Mouse (Mus musculus) CH12.LX (cell line): ENCODE measurements at regions not wholly inside any gene's neighbourhood (a gene's known extent, or its start where the extent isn't known, plus 50 kb on each side); places are given as distances from the start of the nearest gene placed in this dataset.

Experiments
- DNase-seq: peaks from one replicate; pipeline ENCODE4 v3.0.0-alpha.2; 2013; ENCODE audit errors: extremely low read depth
- H3K27ac ChIP-seq: 2 replicates; pipeline ENCODE4 v1.5.1; 2012; ENCODE audit warnings: low read depth, mild to moderate bottlenecking, control low read depth, moderate library complexity; ENCODE audit not compliant: insufficient read depth
- H3K27me3 ChIP-seq: replicated peaks from 2 replicates; pipeline ENCODE3; 2012; ENCODE audit warnings: inconsistent platforms
- H3K36me3 ChIP-seq, 2 experiments: replicated peaks in 1 of 2; 2 replicates each; pipeline versions ENCODE3 to v1.6.1; 2012; ENCODE audit warnings: inconsistent platforms in 1 of 2, low read length in 1 of 2, mild to moderate bottlenecking in 1 of 2, mixed read lengths in 1 of 2, moderate library complexity in 1 of 2; ENCODE audit not compliant: control insufficient read depth in 1 of 2, insufficient read depth in 1 of 2
- H3K4me1 ChIP-seq, 2 experiments: 2 replicates each; pipeline ENCODE4 v1.6.1; 2012; ENCODE audit warnings: inconsistent platforms in 1 of 2, moderate library complexity in 1 of 2; ENCODE audit not compliant: insufficient read depth in 2 of 2, control insufficient read depth in 1 of 2
- H3K4me2 ChIP-seq: 2 replicates; pipeline ENCODE4 v1.6.1; 2012; ENCODE audit warnings: low read depth, mild to moderate bottlenecking, control low read depth; ENCODE audit not compliant: poor library complexity, insufficient read depth, severe bottlenecking
- H3K4me3 ChIP-seq, 3 experiments: fragments of 150-350 bp in 1 of 3; sonication (generic) in 1 of 3; replicated peaks in 1 of 3; 2 replicates each; pipeline versions ENCODE3 to v1.5.1; 2011 to 2012; ENCODE audit warnings: low read depth in 2 of 3, low read length in 2 of 3, mild to moderate bottlenecking in 2 of 3, moderate library complexity in 2 of 3, control low read depth in 1 of 3, improper control_type of control experiment in 1 of 3, inconsistent platforms in 1 of 3, mixed read lengths in 1 of 3; ENCODE audit not compliant: poor library complexity in 1 of 3
- H3K79me2 ChIP-seq: replicated peaks from 2 replicates; pipeline ENCODE4 v1.6.1; 2012; ENCODE audit warnings: mild to moderate bottlenecking, moderate library complexity; ENCODE audit not compliant: control insufficient read depth, poor library complexity, insufficient read depth, severe bottlenecking; ENCODE audit errors: extremely low read depth
- H3K9ac ChIP-seq: 2 replicates; pipeline ENCODE4 v1.6.1; 2012; ENCODE audit warnings: low read depth, mild to moderate bottlenecking, control low read depth, moderate library complexity; ENCODE audit not compliant: insufficient read depth
- H3K9me3 ChIP-seq: replicated peaks from 2 replicates; pipeline ENCODE3; 2012; ENCODE audit warnings: low read length, inconsistent platforms, mixed read lengths
- BHLHE40 ChIP-seq: IDR thresholded peaks from 2 replicates; pipeline ENCODE4 v1.6.1; 2011; ENCODE audit warnings: mild to moderate bottlenecking, low read depth, low read length, improper control_type of control experiment
- CHD1 ChIP-seq: IDR thresholded peaks from 2 replicates; pipeline ENCODE4 v1.6.1; 2012; ENCODE audit warnings: low read depth, low read length, improper control_type of control experiment, inconsistent platforms
- CHD2 ChIP-seq: IDR thresholded peaks from 2 replicates; pipeline ENCODE4 v1.6.1; 2011; ENCODE audit warnings: low read length, improper control_type of control experiment
- EP300 ChIP-seq: IDR thresholded peaks from 2 replicates; pipeline ENCODE4 v1.6.1; 2011; ENCODE audit warnings: low read length, improper control_type of control experiment
- GABPA ChIP-seq: IDR thresholded peaks from 2 replicates; pipeline ENCODE4 v1.6.1; 2012; ENCODE audit warnings: low read depth, low read length, improper control_type of control experiment, inconsistent platforms; ENCODE audit not compliant: insufficient replicate concordance
- HCFC1 ChIP-seq: IDR thresholded peaks from 2 replicates; pipeline ENCODE4 v1.6.1; 2012; ENCODE audit warnings: low read depth, mild to moderate bottlenecking, inconsistent platforms, low read length, improper control_type of control experiment
- JUN ChIP-seq: IDR thresholded peaks from 2 replicates; pipeline ENCODE4 v1.6.1; 2011; ENCODE audit warnings: low read depth, mild to moderate bottlenecking, low read length, improper control_type of control experiment, moderate library complexity; ENCODE audit not compliant: insufficient read depth
- JUND ChIP-seq: conservative IDR thresholded peaks from 2 replicates; pipeline ENCODE4 v1.6.1; 2011; ENCODE audit warnings: low read depth, low read length, improper control_type of control experiment
- MAX ChIP-seq: IDR thresholded peaks from 2 replicates; pipeline ENCODE4 v1.6.1; 2011; ENCODE audit warnings: low read length, improper control_type of control experiment
- MAZ ChIP-seq: IDR thresholded peaks from 2 replicates; pipeline ENCODE4 v1.6.1; 2012; ENCODE audit warnings: low read depth, mild to moderate bottlenecking, inconsistent platforms, low read length, improper control_type of control experiment, moderate library complexity
- MXI1 ChIP-seq: IDR thresholded peaks from 2 replicates; pipeline ENCODE4 v1.6.1; 2011; ENCODE audit warnings: mild to moderate bottlenecking, low read depth, low read length, improper control_type of control experiment
- NRF1 ChIP-seq: IDR thresholded peaks from 2 replicates; pipeline ENCODE4 v1.6.1; 2014; ENCODE audit warnings: low read depth, mild to moderate bottlenecking, inconsistent platforms, low read length, improper control_type of control experiment, moderate library complexity
- POLR2A ChIP-seq: IDR thresholded peaks from 2 replicates; pipeline ENCODE4 v1.6.1; 2011; ENCODE audit warnings: low read depth, mild to moderate bottlenecking, improper control_type of control experiment, low read length
- SIN3A ChIP-seq: IDR thresholded peaks from 2 replicates; pipeline ENCODE4 v1.6.1; 2012; ENCODE audit warnings: low read length, improper control_type of control experiment, inconsistent platforms
- SMC3 ChIP-seq: IDR thresholded peaks from 2 replicates; pipeline ENCODE4 v1.6.1; 2011; ENCODE audit warnings: low read depth, low read length, improper control_type of control experiment
- UBTF ChIP-seq: IDR thresholded peaks from 2 replicates; pipeline ENCODE4 v1.6.1; 2012; ENCODE audit warnings: low read depth, mild to moderate bottlenecking, inconsistent platforms, low read length, improper control_type of control experiment, moderate library complexity
- ZKSCAN1 ChIP-seq: IDR thresholded peaks from 2 replicates; pipeline ENCODE4 v1.6.1; 2012; ENCODE audit warnings: low read depth, inconsistent platforms, low read length, improper control_type of control experiment, borderline replicate concordance
- ZMIZ1 ChIP-seq: IDR thresholded peaks from 2 replicates; pipeline ENCODE4 v1.6.1; 2012; ENCODE audit warnings: low read depth, mild to moderate bottlenecking, inconsistent platforms, low read length, improper control_type of control experiment
- dilution Hi-C: fragments of 300-500 bp; cut with MboI; formaldehyde crosslinking; loops from 2 replicates; pipeline ENCODE4 v1.14.3; 2020; ENCODE audit warnings: low sequenced_read_pairs; ENCODE audit not compliant: extremely low pct_unique_long_range_greater_than_20kb, extremely low pct_ligation_motif_present
- in situ Hi-C: fragments of 300-500 bp; cut with MboI; formaldehyde crosslinking; loops from 3 replicates; pipeline ENCODE4 v1.14.3; 2019; ENCODE audit warnings: low sequenced_read_pairs, low pct_ligation_motif_present, low pct_unique_long_range_greater_than_20kb, mixed read lengths

GRCm38 (mm10) chr13:44218266-44218665, 433.7 kb downstream of the Cd83 start:
- in situ Hi-C loops, result no loop called here
- dilution Hi-C loops, result no loop called here
- TF ChIP-seq NRF1, result no peak
- no peak for TF ChIP-seq ZMIZ1
- no peak for TF ChIP-seq ZKSCAN1
- no peak for TF ChIP-seq CHD2
- TF ChIP-seq MXI1, result no peak
- no peak for TF ChIP-seq BHLHE40
- TF ChIP-seq MAX, result no peak
- DNase-seq, result no peak
- Histone ChIP-seq H3K9ac (no peak overlapping the region), H3K27ac (no peak overlapping the region), H3K9me3 (no peaks in the 10 kb centered on the region), H3K4me1 (no peaks in the 10 kb centered on the region), H3K4me3 (no peak overlapping the region), H3K4me2 (no peak overlapping the region), H3K36me3 (no peaks in the 10 kb centered on the region), H3K27me3 (no peaks in the 10 kb centered on the region), H3K79me2 (no peaks in the 10 kb centered on the region)

- Histone ChIP-seq H3K4me2 (no peak overlapping the region), H3K27ac (no peak overlapping the region), H3K27me3 (no peaks in the 10 kb centered on the region), H3K9me3 (peaks cover 11% of the 10 kb centered on the region), H3K4me1 (no peaks in the 10 kb centered on the region), H3K79me2 (no peaks in the 10 kb centered on the region), H3K9ac (no peak overlapping the region), H3K36me3 (no peaks in the 10 kb centered on the region), H3K4me3 (no peak overlapping the region)
- DNase-seq, result no peak
- dilution Hi-C loops, result no loop called here
- no peak for TF ChIP-seq ZMIZ1
- TF ChIP-seq JUN, result no peak
- in situ Hi-C loops, result no loop called here
Observed at GRCm38 (mm10) chr13:44221721-44222120, 437.1 kb downstream of the Cd83 start.

GRCm38 (mm10) chr13:44222335-44222734, 437.8 kb downstream of the Cd83 start:
- no peak for DNase-seq
- no peaks in the 10 kb centered on the region for H3K36me3 ChIP-seq
- no peak for TF ChIP-seq HCFC1
- no peak for TF ChIP-seq MAX
- TF ChIP-seq EP300, result no peak
- no peak for TF ChIP-seq SMC3
- no peak for TF ChIP-seq MAZ
- no peak for TF ChIP-seq NRF1
- no peak for TF ChIP-seq SIN3A
- TF ChIP-seq UBTF, result no peak
- no peak for TF ChIP-seq CHD1
- TF ChIP-seq JUND, result no peak
- TF ChIP-seq GABPA, result no peak
- TF ChIP-seq POLR2A, result no peak
- TF ChIP-seq, all 38 proteins: peak for 0
- Histone ChIP-seq H3K27me3 (no peaks in the 10 kb centered on the region), H3K79me2 (no peaks in the 10 kb centered on the region), H3K4me2 (no peak overlapping the region), H3K27ac (no peak overlapping the region), H3K9ac (no peak overlapping the region), H3K4me3 (no peak overlapping the region), H3K4me1 (no peaks in the 10 kb centered on the region), H3K9me3 (peaks cover 11% of the 10 kb centered on the region)
- in situ Hi-C loops, result no loop called here
- dilution Hi-C loops, result no loop called here
